Mouse (Mus musculus) intestine, embryonic 14.5 days (tissue): ENCODE measurements around the gene Aven. TPM values are rescaled to one million over a fixed set of nuclear protein-coding genes. Genes with fewer than 3 reads are reported as not detected.
A peak's percentile ranks its signal among the peaks of the same experiment; 100 is the strongest.

ENCODE experiments used
- ATAC-seq: fragments of 200-750 bp; cut with Nextera tagmentation; replicated peaks from 2 replicates; pipeline ENCODE4 v1.8.0; 2017; ENCODE audit warnings: low read depth, moderate number of reproducible peaks, moderate TSS enrichment, moderate library complexity; ENCODE audit not compliant: low FRiP score, low TSS enrichment
- DNase-seq: peaks from one replicate; pipeline ENCODE4 v3.0.0-alpha.2; 2018; ENCODE audit warnings: low spot score
- H3K27ac ChIP-seq: fragments of 300-500 bp; sonication (generic); 2 replicates; pipeline ENCODE4 v1.5.1; 2014; ENCODE audit warnings: low read depth, mild to moderate bottlenecking, control low read depth
- H3K27me3 ChIP-seq: fragments of 300-500 bp; sonication (generic); replicated peaks from 2 replicates; pipeline ENCODE4 v1.6.1; 2014; ENCODE audit warnings: low read length, control low read depth; ENCODE audit not compliant: control insufficient read depth, insufficient read depth
- H3K36me3 ChIP-seq: fragments of 300-500 bp; sonication (generic); 2 replicates; pipeline ENCODE4 v1.6.1; 2014; ENCODE audit warnings: low read length, control low read depth; ENCODE audit not compliant: control insufficient read depth, insufficient read depth
- H3K4me1 ChIP-seq: fragments of 300-500 bp; sonication (generic); replicated peaks from 2 replicates; pipeline ENCODE4 v1.6.1; 2014; ENCODE audit warnings: low read length, control low read depth, mixed read lengths; ENCODE audit not compliant: control insufficient read depth, insufficient read depth
- H3K4me2 ChIP-seq: fragments of 300-500 bp; sonication (generic); 2 replicates; pipeline ENCODE4 v1.6.1; 2014; ENCODE audit warnings: low read length
- H3K4me3 ChIP-seq: fragments of 300-500 bp; sonication (generic); 2 replicates; pipeline ENCODE4 v1.5.1; 2014; ENCODE audit warnings: low read depth, low read length, control low read depth, mixed read lengths
- H3K9ac ChIP-seq: fragments of 300-500 bp; sonication (generic); 2 replicates; pipeline ENCODE4 v1.6.1; 2014; ENCODE audit warnings: mild to moderate bottlenecking, low read length
- H3K9me3 ChIP-seq: fragments of 300-500 bp; sonication (generic); 2 replicates; pipeline ENCODE4 v1.6.1; 2016; ENCODE audit warnings: low read length, control low read depth; ENCODE audit not compliant: control insufficient read depth
- WGBS: fragments of 180-500 bp; shearing (Covaris S2); extraction: QIAGEN DNeasy Blood & Tissue Kit; methylation state at CpG from one replicate; pipeline ENCODE4 v1.1.7; 2014; 5-methylcytosine and 5-hydroxymethylcytosine counted together
- polyA plus RNA-seq: library from polyadenylated mRNA; unstranded; fragments of >200 nt; fragmentation: Nextera tagmentation; extraction: Ambion mirVana; gene quantifications from 2 replicates; pipeline ENCODE4 v1.2.1, GENCODE M21; 2014

Gene Aven
- polyA plus RNA-seq, 1 experiment from 2014 or later: 9.1 TPM

DNA sequence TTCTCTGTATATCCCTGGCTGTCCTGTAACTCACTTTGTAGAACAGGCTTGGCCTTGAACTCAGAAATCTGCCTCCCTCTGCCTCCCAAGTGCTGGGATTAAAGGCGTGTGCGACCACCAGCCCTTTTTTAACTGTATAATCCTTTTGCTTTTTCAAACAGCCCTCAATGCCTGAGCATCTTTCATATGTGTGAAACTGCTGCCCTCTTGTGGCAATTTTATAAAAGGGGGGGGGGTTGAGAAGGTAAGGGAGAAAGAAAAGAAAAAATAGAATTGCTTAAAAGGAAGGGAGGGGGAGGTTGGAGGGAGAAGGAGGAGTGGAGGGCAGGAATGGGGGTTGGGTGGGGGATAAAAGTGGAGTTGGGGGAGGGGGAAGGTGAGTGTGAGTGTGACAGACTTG, 11.2 kb upstream of the Aven start:
- 2% methylated on average over 2 of the region's 2 CpGs for WGBS
- no peak overlapping the region for H3K4me3 ChIP-seq
- no peak overlapping the region for H3K27ac ChIP-seq
- DNase-seq: no peak
- no peaks in the 10 kb centered on the region for H3K27me3 ChIP-seq
- no peak overlapping the region for H3K4me2 ChIP-seq
- no peak overlapping the region for H3K9ac ChIP-seq
- H3K9me3 ChIP-seq: no peaks in the 10 kb centered on the region
- peak; percentile 50; the same call in 1 of the 2 replicates for ATAC-seq
- H3K4me1 ChIP-seq: 0 out of 2 replicates have a peak, but pooled peaks cover 2% of the 10 kb centered on the region
- no peaks in the 10 kb centered on the region for H3K36me3 ChIP-seq

DNA sequence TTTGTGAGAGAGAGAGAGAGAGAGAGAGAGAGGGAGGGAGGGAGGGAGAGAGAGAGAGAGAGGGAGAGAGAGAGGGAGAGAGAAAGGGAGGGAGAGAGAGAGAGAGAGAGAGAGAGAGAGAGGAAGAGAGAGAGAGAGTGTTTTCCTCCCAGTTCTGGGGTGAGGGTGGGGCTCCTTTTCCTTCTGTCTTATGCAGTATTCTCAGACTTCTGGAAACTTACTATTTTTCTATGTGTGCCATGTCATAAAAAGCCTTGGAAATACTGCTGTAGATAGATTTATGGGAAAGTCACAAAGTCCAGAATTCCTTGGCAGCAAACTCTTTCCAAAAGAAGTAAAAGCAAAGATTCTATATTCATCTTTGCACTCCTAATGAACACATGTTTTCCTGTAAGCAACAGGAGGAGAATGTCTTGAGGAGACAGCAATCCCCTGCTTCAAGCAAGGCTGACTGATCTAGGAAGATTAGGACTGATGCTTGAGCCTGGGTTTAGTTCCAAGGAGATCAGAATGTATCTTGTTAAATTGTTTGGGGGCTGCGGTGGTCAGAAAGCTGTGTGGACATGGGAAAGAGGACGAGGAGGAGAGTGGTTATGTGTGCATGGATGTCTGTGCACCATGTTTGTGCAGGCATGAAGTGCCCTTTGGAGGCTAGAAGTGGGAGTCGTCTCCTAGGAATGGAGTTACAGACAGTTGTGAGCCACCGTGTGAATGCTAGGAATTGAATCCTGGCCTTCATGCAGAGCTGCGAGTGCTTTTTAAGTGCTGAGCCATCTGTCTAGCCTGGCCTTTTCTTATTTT, 10.0 kb upstream of the Aven start:
- Histone ChIP-seq H3K4me3 (no peak overlapping the region), H3K27me3 (no peaks in the 10 kb centered on the region), H3K9ac (no peak overlapping the region), H3K9me3 (no peaks in the 10 kb centered on the region), H3K36me3 (no peaks in the 10 kb centered on the region), H3K4me1 (0 out of 2 replicates have a peak, but pooled peaks cover 2% of the 10 kb centered on the region), H3K27ac (no peak overlapping the region), H3K4me2 (no peak overlapping the region)
- DNase-seq: no peak
- WGBS: 71% methylated on average over 5 of the region's 5 CpGs
- no peak for ATAC-seq

DNA sequence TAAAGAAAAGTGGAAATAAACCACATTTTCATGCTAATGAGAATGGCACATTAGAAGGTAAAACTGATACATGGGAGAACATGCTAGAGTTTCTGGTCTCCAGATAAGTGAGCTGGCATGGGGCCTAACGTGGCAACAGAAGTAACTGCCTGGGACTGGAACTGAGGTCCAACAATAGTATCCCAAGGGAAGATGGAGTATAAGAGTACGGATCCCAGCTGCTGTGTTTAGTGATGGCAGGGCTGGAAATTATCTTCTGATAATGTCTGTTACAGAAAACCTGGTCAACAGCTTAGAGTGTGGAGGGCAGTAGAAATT, 9.5 kb upstream of the Aven start:
- Histone ChIP-seq H3K4me2 (no peak overlapping the region), H3K27ac (no peak overlapping the region), H3K4me3 (no peak overlapping the region), H3K9ac (no peak overlapping the region), H3K4me1 (0 out of 2 replicates have a peak, but pooled peaks cover 2% of the 10 kb centered on the region), H3K36me3 (no peaks in the 10 kb centered on the region), H3K27me3 (no peaks in the 10 kb centered on the region), H3K9me3 (no peaks in the 10 kb centered on the region)
- no peak for DNase-seq
- WGBS: 74% methylated on average over 2 of the region's 2 CpGs
- ATAC-seq: no peak

- Histone ChIP-seq H3K27me3 (no peaks in the 10 kb centered on the region), H3K4me1 (0 out of 2 replicates have a peak, but pooled peaks cover 2% of the 10 kb centered on the region), H3K27ac (no peak overlapping the region), H3K9ac (no peak overlapping the region), H3K4me2 (no peak overlapping the region), H3K9me3 (no peaks in the 10 kb centered on the region), H3K4me3 (no peak overlapping the region), H3K36me3 (no peaks in the 10 kb centered on the region)
- WGBS: 62% methylated on average over 2 of the region's 2 CpGs
- ATAC-seq (peak; percentile 47; the same call in 1 of the 2 replicates), DNase-seq (no peak)
Measured at GRCm38 (mm10) chr2:112484886-112485285, 7.9 kb upstream of the Aven start.

DNA sequence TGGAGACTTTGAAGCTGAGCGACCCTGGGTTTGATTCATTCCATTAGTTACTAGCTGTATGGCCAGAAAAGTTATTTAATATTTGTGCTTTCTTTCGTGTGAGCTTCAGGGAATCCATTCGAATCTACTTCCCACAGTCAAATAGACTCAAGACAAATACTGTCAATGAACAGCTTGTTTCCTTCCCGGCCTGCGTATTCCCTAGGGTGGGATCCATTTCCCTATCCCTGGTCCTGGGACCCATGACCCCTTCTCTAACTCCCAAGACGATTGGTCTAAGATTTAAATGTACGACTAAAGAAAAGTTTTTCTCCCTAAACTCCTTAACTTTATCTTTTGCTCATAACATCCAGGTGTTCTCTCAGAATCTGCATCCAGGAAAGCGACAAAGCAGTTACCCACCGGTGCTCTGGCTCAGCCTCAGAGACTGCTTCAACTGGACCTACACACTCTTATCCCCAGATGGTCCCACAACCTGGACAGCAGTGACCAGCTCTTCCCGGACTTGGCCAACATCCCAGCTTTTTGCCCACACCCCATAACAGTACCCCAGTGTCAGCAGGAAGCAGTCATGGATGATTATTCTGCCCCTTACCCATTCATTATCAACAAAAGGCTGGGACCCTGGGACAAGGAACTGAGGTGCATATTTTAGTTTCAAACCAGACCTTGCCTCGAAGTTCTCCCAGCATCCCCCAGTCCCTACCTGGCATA, 2.1 kb upstream of the Aven start:
- H3K36me3 ChIP-seq: no peaks in the 10 kb centered on the region

GRCm38 (mm10) chr2:112491629-112492028, 1.1 kb upstream of the Aven start:
- Histone ChIP-seq H3K4me1 (peaks cover 9% of the 10 kb centered on the region; the same call in 1 of the 2 replicates), H3K9ac (peak overlapping the region; percentile 76; the same call in 1 of the 2 replicates), H3K27ac (no peak overlapping the region), H3K36me3 (no peaks in the 10 kb centered on the region), H3K4me3 (no peak overlapping the region), H3K27me3 (no peaks in the 10 kb centered on the region), H3K4me2 (peak overlapping the region; percentile 86; the same call in 1 of the 2 replicates), H3K9me3 (no peaks in the 10 kb centered on the region)
- no peak for ATAC-seq
- DNase-seq: no peak
- 67% methylated on average over 5 of the region's 5 CpGs for WGBS

More for the DNA sequence above, 2.1 kb upstream of the Aven start:
- DNase-seq (no peak), ATAC-seq (no peak)
- Histone ChIP-seq H3K27ac (no peak overlapping the region), H3K4me1 (peaks cover 9% of the 10 kb centered on the region; the same call in 1 of the 2 replicates), H3K9me3 (no peaks in the 10 kb centered on the region), H3K4me2 (no peak overlapping the region), H3K4me3 (no peak overlapping the region), H3K27me3 (no peaks in the 10 kb centered on the region), H3K9ac (no peak overlapping the region)
- 86% methylated on average over 11 of the region's 11 CpGs for WGBS

GRCm38 (mm10) chr2:112492431-112492855, 321 bp upstream of the Aven start:
- Histone ChIP-seq H3K27me3 (no peaks in the 10 kb centered on the region), H3K4me3 (peak overlapping the region; percentile 48), H3K36me3 (no peaks in the 10 kb centered on the region), H3K9ac (peak overlapping the region; percentile 76), H3K9me3 (no peaks in the 10 kb centered on the region), H3K4me1 (peaks cover 9% of the 10 kb centered on the region; the same call in 1 of the 2 replicates), H3K27ac (peak overlapping the region; percentile 98), H3K4me2 (peak overlapping the region; percentile 86)
- no peak; the same call in 1 of the 2 replicates for ATAC-seq
- no peak for DNase-seq
- WGBS: 8% methylated on average over 9 of the region's 9 CpGs

- Histone ChIP-seq H3K9ac (peak overlapping the region; percentile 76), H3K9me3 (no peaks in the 10 kb centered on the region), H3K4me1 (peaks cover 9% of the 10 kb centered on the region; the same call in 1 of the 2 replicates), H3K4me2 (peak overlapping the region; percentile 86), H3K4me3 (peak overlapping the region; percentile 48), H3K27me3 (no peaks in the 10 kb centered on the region), H3K27ac (peak overlapping the region; percentile 98), H3K36me3 (no peaks in the 10 kb centered on the region)
- ATAC-seq (0 out of 2 replicates have a peak, but pooled peaks have one; percentile 1), DNase-seq (peak; percentile 60)
- 37% methylated on average over 11 of the region's 11 CpGs for WGBS
Measured at GRCm38 (mm10) chr2:112493539-112494260, 936 bp downstream of the Aven start.
